In genomic region chr7:139397521-139397920, GRCm38 (mm10) we compare ENCODE assay signal across 8 mouse cellular contexts. TPM values are rescaled to one million over a fixed set of nuclear protein-coding genes. Genes with fewer than 3 reads are reported as not detected.
DNase-seq lines count a peak whose midpoint lies in the region; ATAC-seq lines count a peak whose summit lies in the region.

No protein-coding gene starts in this region.

- peak; percentile 80 for ATAC-seq in common myeloid progenitor, adult 5-6 weeks (replicated peaks; ENCODE audit: low read depth, poor library complexity, severe bottlenecking)
- ATAC-seq in activated CD4-positive, CD25-positive, alpha-beta regulatory T cell, adult 4 months = no peak

- intact Hi-C loops in heart, postnatal 10 days (cut with DNase I) = no loop called here
- intact Hi-C loops in left cerebral cortex, postnatal 4 days (cut with DNase I) = no loop called here

- DNase-seq in layer of hippocampus, adult 11-12 months (ENCODE audit: low spot score) = peak; percentile 48
- DNase-seq in layer of hippocampus, adult 9-10 months (ENCODE audit: low spot score) = no peak
- peak; percentile 50 for DNase-seq in MEL-GATA-1-ER (ENCODE audit: extremely low read depth, low read depth)
- peak; percentile 71 to 79 for DNase-seq in heart, postnatal 10 days
- DNase-seq in left cerebral cortex, postnatal 4 days = peak; percentile 87
- peak; percentile 66 for DNase-seq in skeletal muscle tissue, adult 2 months (ENCODE audit: low read depth, low spot score)

RNA-seq across cellular contexts. Expression of gene Inpp5a, which starts 8.6 kb away (rescaled TPM):
- 3.3 and 6.3 TPM in 2 replicates for total RNA-seq in common myeloid progenitor, adult 5-6 weeks (2017)
- 100 to 1,000 TPM; 185 to 197 TPM for total RNA-seq in heart, postnatal 10 days (2021)
- 10 to 100 TPM; 28.6 to 29.6 TPM for total RNA-seq in left cerebral cortex, postnatal 4 days (2021)
- 1 to 10 TPM; 4.8 to 6.5 TPM for polyA plus RNA-seq in activated CD4-positive, CD25-positive, alpha-beta regulatory T cell, adult 4 months (2017; shearing (Covaris generic))

Comparison
In these comparisons a context has a peak if more than half of its experiments do, and no peak if none do; other contexts are left out.
1. RNA of gene Inpp5a, which starts 8.6 kb away (total RNA-seq): 185 to 197 TPM in heart, postnatal 10 days; 28.6 to 29.6 TPM in left cerebral cortex, postnatal 4 days and 3.3 to 6.3 TPM in common myeloid progenitor, adult 5-6 weeks; every median in the first group is over 4 times any median in the second.